Mouse (Mus musculus): ENCODE results near the gene Otoa. TPM values are rescaled to one million over a fixed set of nuclear protein-coding genes. Genes with fewer than 3 reads are reported as not detected.

Gene Otoa
- 0.13 and 0.19 TPM in 2 replicates for polyA plus RNA-seq (2015; fragmentation: Nextera tagmentation; extraction: Ambion mirVana)

DNA sequence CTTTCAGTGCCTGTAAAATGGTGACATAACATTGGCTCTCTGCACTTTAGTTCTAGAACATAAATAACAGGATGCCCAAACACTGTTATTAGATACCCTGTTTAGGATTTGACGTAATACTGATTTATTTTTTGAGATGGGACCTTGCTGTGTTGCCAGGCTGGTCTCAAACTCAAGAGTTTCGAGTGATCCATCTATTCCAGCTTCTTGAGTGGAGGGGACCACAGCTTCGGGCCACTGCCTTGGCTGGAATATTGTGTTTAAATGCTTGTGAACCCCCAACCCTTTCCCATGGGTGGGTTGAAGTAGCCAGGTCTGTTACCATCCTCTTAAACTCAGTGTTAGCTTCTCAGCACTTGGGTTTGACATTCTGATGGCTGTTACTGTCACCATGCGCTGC lies at the start of gene Otoa:
Gene Otoa, plus strand, starts transcription at position 301 of the 400 bp plus-strand sequence.
- no peaks in the 10 kb centered on the region for H3K27me3 ChIP-seq
- H3K4me1 ChIP-seq (replicated peaks), result peaks cover 17% of the 10 kb centered on the region
- H3K4me2 ChIP-seq (replicated peaks), result no peak within 1 kb of the TSS
- H3K9me3 ChIP-seq, result no peaks in the 10 kb centered on the region
- ATAC-seq, result no peak
- H3K36me3 ChIP-seq, result peaks cover 22% of the 10 kb centered on the region
- 95% methylated on average over 4 of the region's 4 CpGs for WGBS
- no peak within 1 kb of the TSS for H3K4me3 ChIP-seq (replicated peaks)
- H3K9ac ChIP-seq (replicated peaks), result no peak within 1 kb of the TSS
- no peak within 1 kb of the TSS for H3K27ac ChIP-seq

DNA sequence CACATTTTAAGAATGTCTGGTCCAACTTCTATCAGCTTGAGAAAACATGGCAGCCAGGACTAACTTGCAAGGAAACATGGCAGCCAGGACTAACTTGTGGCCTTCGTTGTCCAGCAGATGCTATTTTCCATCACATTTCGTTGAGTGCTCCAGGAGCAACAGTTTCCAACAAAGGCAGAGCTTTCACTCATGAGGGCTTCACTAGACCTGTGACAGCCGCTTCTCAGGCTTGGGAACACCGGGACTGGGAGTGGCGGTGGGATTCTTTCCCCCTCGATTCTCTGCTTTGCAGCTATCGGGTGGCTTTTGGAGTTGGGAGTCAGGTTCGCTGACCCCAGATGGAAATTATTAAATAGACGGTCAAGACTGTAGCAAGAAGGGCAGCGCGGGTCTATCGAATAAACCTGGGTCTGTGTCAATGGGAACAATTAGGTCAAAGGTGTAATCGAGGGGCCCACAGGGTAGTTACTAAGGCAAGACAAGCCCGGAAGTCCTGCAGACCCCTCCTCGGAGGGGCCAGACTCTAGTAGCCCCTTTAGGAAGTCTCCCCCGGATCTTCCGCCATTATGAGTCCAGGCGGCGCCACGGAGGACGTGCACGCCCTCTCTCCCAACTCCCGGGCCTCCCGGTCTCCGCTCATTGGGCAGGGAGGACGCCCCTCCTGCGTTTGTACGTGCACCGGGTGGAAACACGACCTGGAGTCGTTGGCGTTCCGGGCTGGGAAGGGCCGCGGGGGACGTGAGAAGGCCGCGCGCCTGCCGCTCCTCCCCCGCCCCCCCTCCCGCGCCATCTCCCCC lies 47.4 kb upstream of the Otoa start, which contains the start of gene Mettl9:
Gene Mettl9, plus strand, starts transcription at position 590 of the 797 bp plus-strand sequence.
- Histone ChIP-seq H3K4me2 (replicated peaks) (peak within 1 kb of the TSS; percentile 78), H3K4me3 (replicated peaks) (peak within 1 kb of the TSS; percentile 87), H3K9ac (replicated peaks) (peak within 1 kb of the TSS; percentile 95), H3K36me3 (no peaks in the 10 kb centered on the region), H3K9me3 (no peaks in the 10 kb centered on the region), H3K4me1 (replicated peaks) (peaks cover 34% of the 10 kb centered on the region), H3K27ac (peak within 1 kb of the TSS; percentile 97), H3K27me3 (peaks cover 22% of the 10 kb centered on the region)
- ATAC-seq, result peak; percentile 98
- 3% methylated on average over 43 of the region's 43 CpGs for WGBS

DNA sequence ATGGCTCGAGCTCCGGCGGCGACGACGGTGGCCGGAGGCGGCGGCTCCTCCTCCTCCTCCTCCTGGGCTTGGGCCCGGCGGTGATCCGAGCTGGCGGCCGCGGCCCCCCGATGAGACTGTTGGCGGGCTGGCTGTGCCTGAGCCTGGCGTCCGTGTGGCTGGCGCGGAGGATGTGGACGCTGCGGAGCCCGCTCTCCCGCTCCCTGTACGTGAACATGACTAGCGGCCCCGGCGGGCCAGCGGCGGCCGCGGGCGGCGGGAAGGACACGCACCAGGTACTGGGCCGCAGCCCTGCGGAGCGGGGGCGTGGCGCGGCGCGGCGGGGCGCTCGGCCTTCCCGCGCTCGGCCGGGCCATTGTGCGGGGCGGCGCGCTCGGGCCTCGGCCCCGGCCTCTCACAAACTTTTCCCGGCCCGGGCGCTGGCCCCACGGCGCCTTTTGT lies 46.7 kb upstream of the Otoa start:
- 2% methylated on average over 46 of the region's 63 CpGs for WGBS
- H3K4me3 ChIP-seq (replicated peaks), result peak overlapping the region; percentile 87
- H3K27me3 ChIP-seq, result peaks cover 22% of the 10 kb centered on the region
- peak; percentile 87 for ATAC-seq
- peak overlapping the region; percentile 97 for H3K27ac ChIP-seq
- H3K9me3 ChIP-seq, result no peaks in the 10 kb centered on the region
- peaks cover 38% of the 10 kb centered on the region for H3K4me1 ChIP-seq (replicated peaks)
- H3K4me2 ChIP-seq (replicated peaks), result peak overlapping the region; percentile 78
- H3K36me3 ChIP-seq, result no peaks in the 10 kb centered on the region
- H3K9ac ChIP-seq (replicated peaks), result peak overlapping the region; percentile 95

DNA sequence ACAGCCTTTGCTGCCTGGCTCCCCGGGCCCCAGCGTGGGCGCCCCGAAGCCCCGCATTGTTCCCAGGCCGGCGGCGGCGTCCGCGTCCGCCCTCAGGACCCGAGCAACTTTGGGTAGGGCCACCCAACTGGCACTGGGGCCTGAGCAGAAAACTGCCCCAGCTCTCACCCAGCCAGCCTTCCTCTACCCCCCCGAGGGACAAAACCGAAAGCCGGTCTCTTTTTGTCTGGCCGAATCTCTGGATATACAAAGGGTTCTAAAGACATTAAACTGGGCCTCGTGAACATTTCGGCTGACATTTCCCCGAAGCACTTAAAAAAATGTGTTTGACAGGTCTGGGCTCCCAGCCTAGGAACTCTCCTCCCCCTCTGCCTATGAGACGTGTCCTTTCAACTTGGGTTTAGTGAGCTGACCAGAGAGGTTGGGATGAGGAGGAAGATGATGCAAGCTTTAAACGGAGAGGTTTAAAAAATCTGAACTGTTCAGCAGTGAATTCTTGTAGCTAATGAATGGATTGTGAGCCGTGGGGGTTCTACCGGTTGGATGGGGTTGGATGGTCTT lies 46.2 kb upstream of the Otoa start:
- ATAC-seq, result peak; percentile 51
- Histone ChIP-seq H3K9ac (replicated peaks) (peak overlapping the region; percentile 95), H3K27me3 (peaks cover 20% of the 10 kb centered on the region), H3K4me2 (replicated peaks) (peak overlapping the region; percentile 78), H3K4me1 (replicated peaks) (peaks cover 43% of the 10 kb centered on the region), H3K4me3 (replicated peaks) (peak overlapping the region; percentile 87), H3K9me3 (no peaks in the 10 kb centered on the region), H3K36me3 (no peaks in the 10 kb centered on the region), H3K27ac (peak overlapping the region; percentile 97)
- WGBS, result under 1% methylated on average over 24 of the region's 24 CpGs

DNA sequence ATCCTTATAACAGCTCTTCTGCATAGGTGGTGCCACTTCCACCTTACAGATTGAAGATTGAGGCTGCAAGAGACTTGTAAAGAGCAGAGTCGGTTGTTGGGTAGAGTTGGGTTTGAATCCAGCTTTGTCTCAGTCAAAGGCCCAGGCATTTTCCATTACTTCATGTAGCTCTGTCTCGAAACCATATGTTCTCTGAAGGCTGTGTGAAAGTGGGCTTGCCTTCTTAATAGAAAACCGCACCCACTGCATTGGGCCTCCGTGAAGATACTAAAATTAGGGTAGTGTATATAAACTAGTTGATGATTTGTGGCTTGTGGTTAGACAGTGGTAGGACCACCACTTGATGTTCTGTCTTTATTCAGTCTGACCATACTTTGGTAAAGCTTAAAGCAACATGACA lies 40.9 kb upstream of the Otoa start:
- WGBS, result 94% methylated on average over 4 of the region's 4 CpGs
- Histone ChIP-seq H3K9ac (replicated peaks) (no peak overlapping the region), H3K36me3 (no peaks in the 10 kb centered on the region), H3K9me3 (peaks cover 3% of the 10 kb centered on the region; the same call in 1 of the 2 replicates), H3K4me1 (replicated peaks) (peaks cover 43% of the 10 kb centered on the region), H3K4me3 (replicated peaks) (no peak overlapping the region), H3K4me2 (replicated peaks) (no peak overlapping the region), H3K27me3 (no peaks in the 10 kb centered on the region), H3K27ac (no peak overlapping the region)
- ATAC-seq, result no peak

DNA sequence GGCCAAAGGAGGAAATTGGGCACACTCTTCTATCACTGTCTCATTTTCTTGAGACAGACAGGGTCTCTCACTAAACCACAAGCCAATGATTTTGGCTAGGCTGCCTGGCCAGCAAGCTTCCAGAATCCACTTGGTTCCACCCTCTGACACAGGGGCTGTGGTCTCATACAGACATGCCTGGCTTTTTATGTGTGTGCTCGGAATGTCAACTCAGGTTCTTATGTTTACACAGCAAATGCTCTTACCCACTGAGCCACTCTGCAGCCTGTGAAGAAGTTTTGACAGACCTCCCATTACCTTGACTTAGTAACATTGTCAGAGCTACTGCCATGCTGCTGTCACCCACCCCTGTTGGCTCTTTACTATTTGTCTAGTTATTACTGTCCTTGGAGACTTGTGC lies 39.5 kb upstream of the Otoa start:
- no peak overlapping the region for H3K27ac ChIP-seq
- no peak overlapping the region for H3K4me2 ChIP-seq (replicated peaks)
- H3K27me3 ChIP-seq, result no peaks in the 10 kb centered on the region
- ATAC-seq, result no peak
- no peaks in the 10 kb centered on the region for H3K36me3 ChIP-seq
- H3K4me1 ChIP-seq (replicated peaks), result peaks cover 29% of the 10 kb centered on the region
- H3K4me3 ChIP-seq (replicated peaks), result no peak overlapping the region
- WGBS, result 82% methylated on average over 1 of the region's 1 CpGs
- no peak overlapping the region for H3K9ac ChIP-seq (replicated peaks)
- peaks cover 3% of the 10 kb centered on the region; the same call in 1 of the 2 replicates for H3K9me3 ChIP-seq

DNA sequence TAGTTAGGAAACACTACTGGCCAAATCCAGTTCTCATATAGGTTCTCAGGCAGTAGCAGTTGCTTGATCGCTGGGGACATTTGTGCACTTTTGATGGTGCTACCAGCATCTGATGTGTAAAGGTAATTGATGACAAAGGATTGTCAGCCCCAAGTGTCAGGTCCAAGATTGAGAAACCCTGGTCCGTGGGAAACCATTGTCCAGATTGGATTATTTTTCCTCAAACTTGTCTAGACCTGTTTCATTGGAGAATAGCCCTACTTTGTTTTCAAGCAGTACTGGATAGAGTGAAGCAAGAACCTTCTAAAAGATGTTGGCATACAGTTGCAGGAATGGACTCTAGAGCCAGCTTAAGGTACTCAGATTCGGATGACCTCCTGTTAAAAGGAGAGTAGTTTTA lies 38.4 kb upstream of the Otoa start:
- Histone ChIP-seq H3K27me3 (no peaks in the 10 kb centered on the region), H3K4me1 (replicated peaks) (peaks cover 18% of the 10 kb centered on the region), H3K9ac (replicated peaks) (no peak overlapping the region), H3K4me3 (replicated peaks) (no peak overlapping the region), H3K27ac (no peak overlapping the region), H3K4me2 (replicated peaks) (no peak overlapping the region), H3K36me3 (no peaks in the 10 kb centered on the region), H3K9me3 (peaks cover 3% of the 10 kb centered on the region; the same call in 1 of the 2 replicates)
- ATAC-seq, result no peak
- WGBS, result 93% methylated on average over 3 of the region's 3 CpGs

DNA sequence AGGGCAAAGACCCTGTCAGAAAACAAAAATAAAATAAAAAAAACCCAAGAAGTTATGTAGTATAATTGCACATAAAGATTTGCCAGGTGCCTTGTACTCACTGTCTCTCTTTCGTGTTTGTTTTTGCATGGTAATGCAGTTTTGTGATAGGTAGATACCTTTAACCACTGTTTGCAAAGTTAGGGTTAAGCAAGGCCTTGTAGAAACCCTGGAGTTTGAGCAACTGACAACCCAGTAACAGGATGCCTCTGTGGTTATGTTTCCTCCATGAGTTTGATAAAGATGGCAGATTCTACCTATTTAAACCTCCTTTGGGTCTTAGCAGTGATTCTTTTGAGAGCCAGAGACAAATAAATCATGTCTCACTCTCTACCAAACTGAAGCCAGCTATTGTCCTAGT lies 37.9 kb upstream of the Otoa start:
- no peaks in the 10 kb centered on the region for H3K27me3 ChIP-seq
- no peak overlapping the region for H3K9ac ChIP-seq (replicated peaks)
- H3K36me3 ChIP-seq, result peaks cover 2% of the 10 kb centered on the region; the same call in 1 of the 2 replicates
- no peak overlapping the region for H3K27ac ChIP-seq
- no peak for ATAC-seq
- 95% methylated on average over 1 of the region's 1 CpGs for WGBS
- H3K4me3 ChIP-seq (replicated peaks), result no peak overlapping the region
- peaks cover 3% of the 10 kb centered on the region; the same call in 1 of the 2 replicates for H3K9me3 ChIP-seq
- H3K4me1 ChIP-seq (replicated peaks), result peaks cover 15% of the 10 kb centered on the region; the same call in 1 of the 2 replicates
- H3K4me2 ChIP-seq (replicated peaks), result no peak overlapping the region

DNA sequence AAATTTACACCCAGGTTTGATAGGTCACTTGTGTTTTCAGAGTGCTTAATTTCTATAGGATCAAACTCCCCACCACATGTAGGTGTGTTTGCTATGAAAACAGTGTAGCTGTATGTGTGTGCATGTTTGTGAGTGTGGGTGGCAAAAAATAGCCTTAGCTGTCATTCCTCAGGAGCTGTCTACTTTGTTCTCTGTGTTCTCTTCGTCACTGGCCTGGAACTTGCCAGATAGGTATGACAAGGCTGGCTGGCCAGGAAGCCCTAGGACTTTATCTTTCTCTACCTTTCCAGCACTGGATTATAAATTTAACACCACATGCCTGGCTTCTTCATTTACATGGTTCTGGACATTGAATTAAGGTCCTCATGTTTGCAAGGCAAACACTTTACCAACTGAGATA lies 37.2 kb upstream of the Otoa start:
- no peak overlapping the region for H3K4me2 ChIP-seq (replicated peaks)
- no peak overlapping the region for H3K27ac ChIP-seq
- H3K27me3 ChIP-seq, result no peaks in the 10 kb centered on the region
- H3K4me3 ChIP-seq (replicated peaks), result no peak overlapping the region
- ATAC-seq, result no peak
- peaks cover 3% of the 10 kb centered on the region; the same call in 1 of the 2 replicates for H3K36me3 ChIP-seq
- 93% methylated on average over 1 of the region's 1 CpGs for WGBS
- H3K9me3 ChIP-seq, result peaks cover 3% of the 10 kb centered on the region; the same call in 1 of the 2 replicates
- H3K4me1 ChIP-seq (replicated peaks), result peaks cover 13% of the 10 kb centered on the region; the same call in 1 of the 2 replicates
- no peak overlapping the region for H3K9ac ChIP-seq (replicated peaks)

DNA sequence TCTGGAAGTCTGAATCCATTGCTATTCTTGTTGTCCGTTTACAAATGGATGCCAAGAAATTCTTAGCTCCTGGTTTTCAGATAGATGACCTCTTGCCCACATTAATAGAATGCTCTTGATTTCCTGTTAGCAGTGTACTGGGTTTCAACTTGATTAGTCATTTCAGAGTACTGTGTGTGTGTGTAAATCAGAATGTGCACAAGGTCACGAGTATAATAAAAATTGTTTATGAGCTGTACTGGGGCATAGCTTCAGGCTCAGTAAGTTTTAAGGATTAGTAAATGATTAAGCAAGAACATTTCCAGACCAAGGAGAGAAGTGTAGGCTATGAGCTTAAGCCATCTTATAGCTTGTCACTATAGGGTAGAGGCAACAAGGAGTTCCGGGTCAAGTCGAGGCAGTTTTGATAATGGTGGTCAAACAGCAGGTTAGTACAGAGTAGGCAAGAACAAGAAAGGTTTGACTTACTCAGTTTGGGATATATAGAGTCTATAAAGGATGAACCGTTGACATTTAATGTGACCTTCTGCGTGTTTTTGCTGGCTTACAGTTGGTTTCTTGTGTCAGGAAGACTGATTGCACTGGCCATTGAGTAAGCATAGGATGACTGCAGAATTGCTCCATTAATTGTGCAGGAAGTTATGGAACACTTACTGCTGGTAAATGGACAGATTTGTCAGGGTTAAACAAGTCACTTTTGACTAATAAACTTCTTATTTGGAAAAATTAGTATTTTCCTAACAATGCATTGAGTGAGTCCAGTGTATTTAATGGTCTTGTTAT lies 35.6 kb upstream of the Otoa start:
- peaks cover 8% of the 10 kb centered on the region for H3K36me3 ChIP-seq
- H3K27me3 ChIP-seq, result no peaks in the 10 kb centered on the region
- peaks cover 3% of the 10 kb centered on the region; the same call in 1 of the 2 replicates for H3K9me3 ChIP-seq
- no peak for ATAC-seq
- no peak overlapping the region for H3K4me3 ChIP-seq (replicated peaks)
- no peak overlapping the region for H3K27ac ChIP-seq
- WGBS, result 96% methylated on average over 6 of the region's 6 CpGs
- H3K9ac ChIP-seq (replicated peaks), result no peak overlapping the region
- H3K4me1 ChIP-seq (replicated peaks), result 0 out of 2 replicates have a peak, but pooled peaks cover 2% of the 10 kb centered on the region
- no peak overlapping the region for H3K4me2 ChIP-seq (replicated peaks)

DNA sequence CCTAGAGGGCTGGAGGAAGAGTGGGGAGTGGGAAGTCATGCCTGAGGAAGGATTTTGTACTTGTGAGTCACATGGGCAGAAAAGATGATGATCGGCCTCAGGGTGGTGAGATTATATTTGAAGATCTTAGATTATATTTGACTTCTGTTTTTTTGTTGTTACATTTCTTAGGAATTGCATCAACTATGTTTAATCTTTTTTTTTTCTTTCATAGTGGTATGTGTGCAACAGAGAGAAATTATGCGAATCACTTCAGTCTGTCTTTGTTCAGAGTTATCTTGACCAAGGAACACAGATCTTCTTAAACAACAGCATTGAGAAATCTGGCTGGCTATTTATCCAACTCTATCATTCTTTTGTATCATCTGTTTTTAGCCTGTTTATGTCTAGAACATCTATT lies 33.8 kb upstream of the Otoa start:
- H3K4me2 ChIP-seq (replicated peaks), result no peak overlapping the region
- no peak overlapping the region for H3K4me3 ChIP-seq (replicated peaks)
- no peaks in the 10 kb centered on the region for H3K4me1 ChIP-seq (replicated peaks)
- no peak for ATAC-seq
- H3K9ac ChIP-seq (replicated peaks), result no peak overlapping the region
- WGBS, result 89% methylated on average over 2 of the region's 2 CpGs
- peaks cover 21% of the 10 kb centered on the region for H3K36me3 ChIP-seq
- peaks cover 3% of the 10 kb centered on the region; the same call in 1 of the 2 replicates for H3K9me3 ChIP-seq
- H3K27ac ChIP-seq, result no peak overlapping the region
- no peaks in the 10 kb centered on the region for H3K27me3 ChIP-seq

Data from midbrain, embryonic 13.5 days (tissue).